ENCODE assay signal across 25 mouse cellular contexts in genomic region chr16:95216824-95217223, GRCm38 (mm10). TPM values are rescaled to one million over a fixed set of nuclear protein-coding genes. Genes with fewer than 3 reads are reported as not detected.
"Had no signal": no experiment of that assay in that cellular context is flagged by ENCODE, and none has a peak within 500 bp of the region (broad histone marks: within the 10 kb centered on the region; RNA-seq: fewer than 3 reads in every experiment).

No protein-coding gene starts in this region.

- DNase-seq: gastrocnemius, postnatal 14 days; gastrocnemius, postnatal 36 days; heart, adult 18-20 months; heart, postnatal 10 days; kidney, adult 11 months; kidney, adult 2 months; kidney, adult 9 months; kidney, postnatal 14 days; kidney, postnatal 36 days; layer of hippocampus, adult 9-11 months; layer of hippocampus, postnatal 36 days; left cerebral cortex, postnatal 4 days had no signal

- H3K27me3 ChIP-seq: heart, embryonic 12.5 days; hindbrain, embryonic 13.5 days; hindbrain, embryonic 15.5 days; kidney, embryonic 15.5 days; limb, embryonic 13.5 days; limb, embryonic 15.5 days; liver, embryonic 12.5 days had no signal

- ATAC-seq: hindbrain, postnatal 0 days; intestine, embryonic 16.5 days; liver, embryonic 12.5 days had no signal

- H3K9ac ChIP-seq: heart, embryonic 12.5 days; hindbrain, embryonic 13.5 days; hindbrain, embryonic 15.5 days; kidney, embryonic 15.5 days; limb, embryonic 13.5 days; limb, embryonic 15.5 days; liver, embryonic 12.5 days; liver, embryonic 14.5 days had no signal

- H3K4me1 ChIP-seq: hindbrain, embryonic 15.5 days; liver, embryonic 12.5 days had no signal

- H3K4me3 ChIP-seq: heart, embryonic 10.5 days; heart, embryonic 12.5 days; hindbrain, embryonic 13.5 days; hindbrain, embryonic 15.5 days; kidney, embryonic 15.5 days; limb, embryonic 13.5 days; limb, embryonic 15.5 days; liver, embryonic 12.5 days had no signal

- H3K4me2 ChIP-seq: heart, embryonic 12.5 days; hindbrain, embryonic 13.5 days; hindbrain, embryonic 15.5 days; kidney, embryonic 15.5 days; limb, embryonic 13.5 days; limb, embryonic 15.5 days; liver, embryonic 12.5 days had no signal

- H3K9me3 ChIP-seq: heart, embryonic 10.5 days; hindbrain, embryonic 13.5 days; hindbrain, embryonic 15.5 days; kidney, embryonic 15.5 days; limb, embryonic 13.5 days; limb, embryonic 15.5 days; liver, embryonic 12.5 days had no signal

- H3K36me3 ChIP-seq: heart, embryonic 10.5 days; heart, embryonic 12.5 days; hindbrain, embryonic 13.5 days; hindbrain, embryonic 15.5 days; kidney, embryonic 15.5 days; limb, embryonic 13.5 days; limb, embryonic 15.5 days; liver, embryonic 12.5 days had no signal

- H3K27ac ChIP-seq: heart, embryonic 10.5 days; hindbrain, embryonic 13.5 days; hindbrain, embryonic 15.5 days; hindbrain, postnatal 0 days; kidney, embryonic 15.5 days; kidney, postnatal 0 days; limb, embryonic 13.5 days; limb, embryonic 15.5 days; liver, embryonic 12.5 days; liver, embryonic 14.5 days had no signal

RNA-seq across cellular contexts. Expression of gene Kcnj15, which starts 40.5 kb away (rescaled TPM):
- total RNA-seq: hematopoietic stem cell, adult 5-6 weeks; layer of hippocampus, postnatal 36 days had no signal
